Mouse (Mus musculus) heart, postnatal 0 days (tissue): ENCODE data around the gene Foxr1. TPM values are rescaled to one million over a fixed set of nuclear protein-coding genes. Genes with fewer than 3 reads are reported as not detected.

Experiments used
- ATAC-seq: fragments of 200-750 bp; cut with Nextera tagmentation; 2 replicates; pipeline ENCODE4 v1.8.0; 2017; ENCODE audit warnings: low read depth, moderate number of reproducible peaks, moderate library complexity; ENCODE audit not compliant: insufficient read depth
- DNase-seq: peaks from one replicate; pipeline ENCODE4 v3.0.0-alpha.2; 2016; ENCODE audit warnings: low spot score
- H3K27ac ChIP-seq: fragments of 300-500 bp; sonication (generic); 2 replicates; pipeline ENCODE4 v1.5.1; 2014; ENCODE audit warnings: low read depth, mild to moderate bottlenecking
- H3K27me3 ChIP-seq: fragments of 300-500 bp; sonication (generic); 2 replicates; pipeline ENCODE4 v1.6.1; 2014; ENCODE audit warnings: low read length, mixed read lengths; ENCODE audit not compliant: control insufficient read depth, insufficient read depth
- H3K36me3 ChIP-seq: fragments of 300-500 bp; sonication (generic); replicated peaks from 2 replicates; pipeline ENCODE4 v1.6.1; 2014; ENCODE audit warnings: low read length, mixed read lengths; ENCODE audit not compliant: control insufficient read depth, insufficient read depth
- H3K4me1 ChIP-seq: fragments of 300-500 bp; sonication (generic); 2 replicates; pipeline ENCODE4 v1.6.1; 2014; ENCODE audit warnings: antibody characterized with exemption; ENCODE audit not compliant: control insufficient read depth, insufficient read depth
- H3K4me2 ChIP-seq: fragments of 300-500 bp; sonication (generic); 2 replicates; pipeline ENCODE4 v1.6.1; 2014; ENCODE audit warnings: low read depth, mild to moderate bottlenecking, low read length, moderate library complexity
- H3K4me3 ChIP-seq: fragments of 300-500 bp; sonication (generic); 2 replicates; pipeline ENCODE4 v1.5.1; 2014; ENCODE audit warnings: low read depth, low read length
- H3K9ac ChIP-seq: fragments of 300-500 bp; sonication (generic); replicated peaks from 2 replicates; pipeline ENCODE4 v1.6.1; 2014; ENCODE audit warnings: low read depth, low read length, mixed read lengths
- H3K9me3 ChIP-seq: fragments of 300-500 bp; sonication (generic); replicated peaks from 2 replicates; pipeline ENCODE4 v1.6.1; 2016; ENCODE audit warnings: low read length; ENCODE audit not compliant: control insufficient read depth
- CTCF ChIP-seq: IDR thresholded peaks from 2 replicates; pipeline ENCODE4 v1.5.1; 2016; ENCODE audit warnings: antibody characterized with exemption, control low read depth, low read depth
- EP300 ChIP-seq: IDR thresholded peaks from 2 replicates; pipeline ENCODE4 v1.6.1; 2016; ENCODE audit warnings: antibody characterized with exemption, low read depth
- WGBS: fragments of 180-500 bp; shearing (Covaris S2); extraction: QIAGEN DNeasy Blood & Tissue Kit; methylation state at CpG from one replicate; pipeline ENCODE4 v1.1.7; 2014; 5-methylcytosine and 5-hydroxymethylcytosine counted together
- polyA plus RNA-seq: library from polyadenylated mRNA; unstranded; fragments of >200 nt; fragmentation: Nextera tagmentation; extraction: Ambion mirVana; gene quantifications from 2 replicates; pipeline ENCODE4 v1.2.1, GENCODE M21; 2015
- total RNA-seq: library from RNA; depleted of rRNA; stranded (reverse); fragments of >200 nt; gene quantifications from 2 replicates; pipeline ENCODE4 v1.2.3, GENCODE M21; 2014; ENCODE audit warnings: low replicate concordance

Gene Foxr1
- total and polyA plus RNA-seq, 2 experiments from 2014 or later: not detected

DNA sequence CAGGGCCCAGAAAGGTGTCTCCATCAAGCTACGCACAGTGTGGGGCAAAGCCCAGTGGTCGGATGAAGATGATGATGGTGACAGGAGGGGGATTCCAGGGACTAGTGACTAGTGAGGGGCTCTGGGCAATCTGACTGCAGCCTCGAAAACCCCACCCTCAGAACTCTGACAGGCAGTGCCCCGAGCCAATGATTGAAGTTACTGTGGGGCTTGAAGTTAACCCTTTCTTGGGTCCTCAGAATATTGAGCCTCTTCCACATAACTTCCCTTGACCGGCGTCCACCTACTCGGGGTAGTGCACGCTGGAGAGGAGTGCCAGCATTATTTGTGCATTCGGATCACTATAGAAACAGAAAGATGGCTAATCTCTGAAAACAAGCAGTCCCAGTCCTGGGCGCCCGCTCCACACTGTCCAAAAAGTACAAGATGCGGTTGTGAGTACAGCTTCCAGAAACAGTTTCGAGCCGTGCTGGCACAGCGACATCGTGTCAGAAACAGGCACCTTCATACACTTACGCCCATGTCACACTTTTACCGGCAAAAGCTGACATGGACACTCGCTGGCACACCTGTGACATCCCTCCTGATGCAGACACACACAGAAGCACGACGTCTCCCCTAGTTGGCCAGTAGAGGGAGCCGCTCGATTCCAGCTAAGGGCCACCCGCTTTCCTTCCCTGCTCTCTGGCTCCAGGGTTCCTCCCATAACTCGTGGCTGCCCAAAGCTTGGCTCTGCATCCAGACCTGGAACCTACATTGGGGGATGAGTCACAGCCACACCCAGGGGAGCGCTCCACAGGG is 38.9 kb upstream of the Foxr1 start:
- peak; percentile 49 for ATAC-seq
- Histone ChIP-seq H3K9ac (peak overlapping the region; percentile 59), H3K36me3 (no peaks in the 10 kb centered on the region), H3K27ac (peak overlapping the region; percentile 91), H3K4me3 (peak overlapping the region; percentile 64), H3K27me3 (no peaks in the 10 kb centered on the region), H3K9me3 (no peaks in the 10 kb centered on the region), H3K4me2 (peak overlapping the region; percentile 90), H3K4me1 (peaks cover 12% of the 10 kb centered on the region; the same call in 1 of the 2 replicates)
- DNase-seq: peak; percentile 95
- WGBS: under 1% methylated on average over 26 of the region's 26 CpGs
- TF ChIP-seq EP300 (no peak), CTCF (peak; percentile 93)

DNA sequence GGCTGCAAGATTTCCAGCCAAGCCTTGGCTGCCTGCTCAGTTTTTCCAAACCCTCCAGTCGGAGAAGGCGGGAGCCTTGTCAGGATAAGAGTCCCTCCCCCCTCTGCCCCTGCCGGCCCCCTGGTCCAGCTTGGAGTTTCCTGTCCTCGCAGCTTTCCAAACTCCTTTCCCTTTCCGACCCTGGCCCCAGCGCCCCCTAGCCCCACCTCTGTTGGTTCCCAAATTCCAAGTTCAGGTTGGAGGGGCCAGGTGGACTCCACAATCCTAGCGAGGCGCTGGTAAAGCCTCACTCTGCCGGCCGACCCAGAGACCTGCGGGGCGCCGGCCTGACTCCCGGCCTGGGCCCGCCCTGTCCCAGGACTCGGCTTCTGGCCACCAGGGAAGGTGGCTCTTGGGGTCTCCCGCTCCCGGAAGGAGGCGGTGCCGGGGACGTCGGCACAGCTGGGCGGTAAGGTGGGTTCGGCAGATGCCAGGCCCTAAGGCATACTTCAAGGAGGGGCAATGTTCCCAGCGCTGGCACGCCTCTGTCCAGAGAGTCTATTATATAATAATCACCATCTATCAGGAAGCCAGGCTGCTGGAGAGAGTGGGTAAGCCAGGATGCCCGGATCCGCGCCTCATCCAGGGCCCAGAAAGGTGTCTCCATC is 38.1 kb upstream of the Foxr1 start:
- peak; percentile 93 for DNase-seq
- H3K4me3 ChIP-seq: peak overlapping the region; percentile 64
- no peaks in the 10 kb centered on the region for H3K27me3 ChIP-seq
- WGBS: 0% methylated on average over 29 of the region's 29 CpGs
- H3K36me3 ChIP-seq: no peaks in the 10 kb centered on the region
- peaks cover 9% of the 10 kb centered on the region; the same call in 1 of the 2 replicates for H3K4me1 ChIP-seq
- H3K9me3 ChIP-seq: no peaks in the 10 kb centered on the region
- peak overlapping the region; percentile 59 for H3K9ac ChIP-seq
- peak overlapping the region; percentile 90 for H3K4me2 ChIP-seq
- peak; percentile 8; the same call in 1 of the 2 replicates for TF ChIP-seq CTCF
- TF ChIP-seq EP300: no peak; the same call in none of the 2 replicates
- H3K27ac ChIP-seq: peak overlapping the region; percentile 91
- peak; percentile 42 for ATAC-seq

DNA sequence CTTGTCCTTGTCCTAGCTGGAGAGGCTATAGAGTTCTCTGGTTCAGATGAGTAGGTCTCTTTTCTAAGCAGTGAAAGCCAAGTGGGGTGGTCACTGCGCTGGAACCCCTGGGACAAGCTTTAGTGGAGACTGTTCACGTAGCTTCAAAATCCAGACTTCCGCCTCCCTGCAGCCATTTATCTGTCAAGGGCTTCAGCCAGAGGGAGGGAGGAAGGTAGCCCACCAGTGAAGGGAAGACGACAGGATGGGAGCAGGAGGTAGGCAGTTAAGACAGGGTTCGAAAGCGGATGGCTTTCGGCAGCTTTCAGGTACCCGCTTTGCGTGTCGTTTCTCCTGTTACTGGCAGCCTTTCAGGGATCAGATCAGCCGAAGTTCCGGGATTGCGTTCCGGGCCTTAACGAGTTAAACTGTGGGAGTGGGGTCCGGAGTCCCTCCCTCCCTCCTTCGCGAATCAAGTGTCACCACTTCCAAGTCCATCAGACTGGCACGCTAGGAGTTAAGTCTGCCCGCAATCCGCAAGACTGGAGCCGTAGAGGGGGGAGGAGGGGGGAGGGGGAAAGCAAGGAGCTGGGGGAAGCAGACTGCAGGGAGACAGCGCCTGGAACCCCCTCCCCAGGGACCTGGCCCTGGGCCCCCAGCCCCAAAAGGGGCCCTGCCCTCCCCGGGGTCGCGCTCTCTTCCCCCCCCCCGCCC is 37.4 kb upstream of the Foxr1 start:
- ATAC-seq (peak; percentile 31; the same call in 1 of the 2 replicates), DNase-seq (peak; percentile 63)
- Histone ChIP-seq H3K4me1 (peaks cover 9% of the 10 kb centered on the region; the same call in 1 of the 2 replicates), H3K4me3 (peak overlapping the region; percentile 64), H3K27me3 (no peaks in the 10 kb centered on the region), H3K9ac (peak overlapping the region; percentile 59), H3K4me2 (peak overlapping the region; percentile 90), H3K27ac (peak overlapping the region; percentile 91), H3K9me3 (no peaks in the 10 kb centered on the region), H3K36me3 (no peaks in the 10 kb centered on the region)
- WGBS: 0% methylated on average over 20 of the region's 27 CpGs
- TF ChIP-seq CTCF: no peak

DNA sequence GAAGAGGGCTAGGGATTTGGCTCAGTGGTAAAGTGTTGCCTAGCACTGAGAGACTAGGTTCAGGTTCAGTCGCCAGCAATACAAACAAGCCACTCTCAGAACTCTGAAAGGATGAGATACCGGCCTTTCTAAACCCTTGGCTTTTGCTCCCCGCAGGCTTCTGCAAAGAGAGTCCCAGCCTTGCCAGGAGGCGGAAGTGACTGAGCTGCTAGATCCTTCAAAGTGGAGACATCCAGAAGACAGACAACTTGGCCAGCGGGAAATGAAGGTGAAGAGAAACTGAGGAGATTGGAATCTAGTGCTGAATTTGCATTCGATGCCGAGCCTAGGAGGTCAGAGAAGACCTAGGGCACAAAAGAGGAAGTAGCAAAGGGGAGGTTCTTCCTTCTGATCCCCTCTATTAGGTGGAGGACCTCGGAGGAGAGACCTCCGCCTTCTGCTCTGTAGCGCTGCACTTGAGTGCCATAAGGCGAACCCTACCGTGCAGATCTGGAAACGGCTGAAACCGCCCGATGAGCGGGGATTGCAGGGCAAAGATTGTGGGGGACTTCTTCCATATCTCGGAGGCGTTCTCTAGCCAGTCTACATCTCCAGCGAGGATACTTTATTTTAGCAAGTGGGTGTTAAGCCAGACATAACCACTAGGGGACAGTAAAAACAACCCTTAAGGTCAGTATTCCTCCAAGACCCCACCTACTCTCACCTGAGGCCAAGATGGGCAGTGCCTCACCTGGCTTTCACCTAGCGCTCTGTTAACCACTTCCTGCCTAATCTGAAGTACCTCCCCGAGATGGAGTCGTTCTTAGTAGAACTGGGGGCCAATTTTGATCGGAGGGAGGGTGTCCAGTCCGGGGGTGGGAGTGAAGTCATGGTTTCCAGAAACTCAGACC is 36.6 kb upstream of the Foxr1 start:
- H3K9me3 ChIP-seq: no peaks in the 10 kb centered on the region
- ATAC-seq (no peak), DNase-seq (peak; percentile 72)
- peak overlapping the region; percentile 90 for H3K4me2 ChIP-seq
- peak overlapping the region; percentile 64 for H3K4me3 ChIP-seq
- WGBS: 7% methylated on average over 24 of the region's 24 CpGs
- H3K27ac ChIP-seq: 0 out of 2 replicates have a peak overlapping the region, but pooled peaks have one; percentile 91
- H3K9ac ChIP-seq: 0 out of 2 replicates have a peak overlapping the region, but pooled peaks have one; percentile 59
- H3K4me1 ChIP-seq: peaks cover 9% of the 10 kb centered on the region; the same call in 1 of the 2 replicates
- no peaks in the 10 kb centered on the region for H3K36me3 ChIP-seq
- TF ChIP-seq CTCF: peak; percentile 81
- no peak for TF ChIP-seq EP300
- H3K27me3 ChIP-seq: no peaks in the 10 kb centered on the region
